Mouse (Mus musculus) kidney, adult 2 months (tissue): ENCODE results near the gene Mlst8.

Experiments used
- CTCF ChIP-seq: fragments of 200-500 bp; conservative IDR thresholded peaks from 2 replicates; pipeline ENCODE4 v1.5.1; 2011; ENCODE audit warnings: low read depth, mild to moderate bottlenecking, control low read depth, low read length, moderate library complexity, mixed read lengths; ENCODE audit not compliant: insufficient read depth, insufficient read length
- POLR2A ChIP-seq: fragments of 200-500 bp; IDR thresholded peaks from one replicate; pipeline ENCODE4 v1.6.1; 2011; ENCODE audit warnings: low read depth, low read length, control low read depth

GRCm38 (mm10) chr17:24478663-24479380 lies at the start of gene Mlst8:
- TF ChIP-seq CTCF (peak; percentile 92), POLR2A (peak; percentile 55)
